Mouse (Mus musculus) lung, adult 2 months (tissue): ENCODE data around the gene Abcc9. TPM values are rescaled to one million over a fixed set of nuclear protein-coding genes. Genes with fewer than 3 reads are reported as not detected.

ENCODE experiments used
- DNase-seq: peaks from one replicate; pipeline ENCODE4 v3.0.0; 2022
- H3K4me1 ChIP-seq: fragments of 200-500 bp; 2 replicates; pipeline ENCODE4 v1.6.1; 2011; ENCODE audit warnings: low read length; ENCODE audit not compliant: control insufficient read depth, insufficient read depth
- H3K4me3 ChIP-seq: fragments of 200-500 bp; replicated peaks from 2 replicates; pipeline ENCODE3; 2011; ENCODE audit warnings: low read depth, mild to moderate bottlenecking, control low read depth, low read length; ENCODE audit errors: extremely low read depth
- CTCF ChIP-seq: fragments of 200-500 bp; IDR thresholded peaks from 2 replicates; pipeline ENCODE4 v1.5.1; 2011; ENCODE audit warnings: mild to moderate bottlenecking, low read length, control low read depth; ENCODE audit not compliant: insufficient read depth
- POLR2A ChIP-seq: fragments of 200-500 bp; IDR thresholded peaks from 2 replicates; pipeline ENCODE4 v1.6.1; 2011; ENCODE audit warnings: low read depth, mild to moderate bottlenecking, control low read depth, low read length, borderline replicate concordance; ENCODE audit errors: extremely low read depth
- WGBS: fragments of 180-500 bp; shearing (Covaris S2); methylation state at CpG from one replicate; pipeline ENCODE4 v1.1.7; 2018; 5-methylcytosine and 5-hydroxymethylcytosine counted together
- polyA plus RNA-seq: library from polyadenylated mRNA; depleted of rRNA; stranded (reverse); fragments of >200 nt; gene quantifications from 2 replicates; pipeline ENCODE4 v1.2.3, GENCODE M21; 2012

Gene Abcc9
- polyA plus RNA-seq, 1 experiment: 4.5 TPM

- no peak for DNase-seq
- 89% methylated on average over 2 of the region's 2 CpGs for WGBS
- no peak for TF ChIP-seq POLR2A
- no peak for TF ChIP-seq CTCF
- Histone ChIP-seq H3K4me1 (no peaks in the 10 kb centered on the region), H3K4me3 (no peak overlapping the region)
Measured at GRCm38 (mm10) chr6:142738225-142738624, 36.1 kb upstream of the Abcc9 start.

DNA sequence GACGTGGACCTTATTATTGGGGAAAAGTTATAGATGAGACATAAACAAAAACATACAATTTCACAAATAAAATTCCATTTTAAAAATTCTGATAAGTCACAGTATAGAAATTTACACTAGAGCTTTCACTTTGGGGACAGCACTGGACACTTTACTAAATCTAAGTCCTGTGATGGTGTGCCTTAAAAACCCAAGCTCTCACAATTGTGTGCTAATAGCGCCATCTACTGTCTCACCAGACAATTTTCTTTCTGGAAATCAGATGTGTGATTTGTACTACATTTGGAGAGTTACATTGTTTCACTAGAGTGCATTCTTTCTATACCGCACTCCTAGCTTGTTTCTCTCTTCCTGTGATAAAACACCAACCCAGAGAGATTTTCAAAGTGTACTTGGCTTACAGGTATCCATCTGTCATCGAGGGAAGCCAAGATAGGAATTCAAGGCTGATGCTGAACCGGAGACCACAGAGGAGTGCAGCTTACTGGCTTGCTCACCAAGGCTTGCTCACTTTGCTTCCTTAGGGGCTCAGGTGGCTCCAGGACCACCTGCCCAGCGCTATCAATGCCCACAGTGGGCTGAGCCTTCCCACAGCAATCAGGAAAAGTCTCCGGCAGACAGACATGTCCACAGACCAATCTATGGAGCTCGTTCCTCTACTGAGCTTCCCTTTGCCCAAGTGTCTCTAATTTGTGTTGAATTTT, 33.3 kb upstream of the Abcc9 start:
- no peak for TF ChIP-seq POLR2A
- TF ChIP-seq CTCF: peak; percentile 47; the same call in 1 of the 2 replicates
- Histone ChIP-seq H3K4me3 (no peak overlapping the region), H3K4me1 (no peaks in the 10 kb centered on the region)
- 48% methylated on average over 8 of the region's 8 CpGs for WGBS
- no peak for DNase-seq

- H3K4me3 ChIP-seq: no peak overlapping the region
- H3K4me1 ChIP-seq: no peaks in the 10 kb centered on the region
- 64% methylated on average over 14 of the region's 14 CpGs for WGBS
- no peak for DNase-seq
- TF ChIP-seq POLR2A: no peak
- TF ChIP-seq CTCF: no peak
Measured at GRCm38 (mm10) chr6:142732567-142733290, 30.6 kb upstream of the Abcc9 start.

GRCm38 (mm10) chr6:142726032-142726431, 23.9 kb upstream of the Abcc9 start:
- WGBS: 78% methylated on average over 4 of the region's 4 CpGs
- no peak for DNase-seq
- H3K4me3 ChIP-seq: no peak overlapping the region
- H3K4me1 ChIP-seq: no peaks in the 10 kb centered on the region
- TF ChIP-seq POLR2A (no peak), CTCF (no peak)

DNA sequence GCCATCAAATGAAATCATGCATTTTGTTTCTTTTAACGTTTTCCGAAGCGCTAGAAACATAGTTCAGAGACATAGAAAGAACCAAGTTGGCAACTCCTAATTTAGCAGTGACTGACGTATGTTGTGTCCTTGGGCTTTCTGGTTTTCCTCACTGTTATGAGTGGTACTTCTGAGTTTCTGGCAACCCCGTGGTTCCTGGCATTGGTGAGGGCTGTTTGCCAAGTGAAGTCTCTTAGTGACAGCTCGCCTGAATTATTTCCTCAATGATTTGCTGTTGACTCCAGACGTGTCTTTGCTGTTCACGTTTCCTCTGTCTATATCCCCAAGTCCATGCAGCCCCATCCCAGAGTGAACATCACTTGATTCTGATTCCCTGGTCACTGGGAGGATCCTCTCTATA, 19.6 kb upstream of the Abcc9 start:
- WGBS: 66% methylated on average over 8 of the region's 8 CpGs
- no peaks in the 10 kb centered on the region for H3K4me1 ChIP-seq
- DNase-seq: no peak
- H3K4me3 ChIP-seq: no peak overlapping the region
- no peak for TF ChIP-seq CTCF
- TF ChIP-seq POLR2A: no peak

- no peak overlapping the region for H3K4me3 ChIP-seq
- 64% methylated on average over 6 of the region's 6 CpGs for WGBS
- TF ChIP-seq CTCF (no peak), POLR2A (no peak)
- no peaks in the 10 kb centered on the region for H3K4me1 ChIP-seq
- no peak for DNase-seq
Measured at GRCm38 (mm10) chr6:142720641-142721040, 18.5 kb upstream of the Abcc9 start.

- Histone ChIP-seq H3K4me1 (no peaks in the 10 kb centered on the region), H3K4me3 (no peak overlapping the region)
- no peak for TF ChIP-seq POLR2A
- TF ChIP-seq CTCF: no peak
- 59% methylated on average over 7 of the region's 7 CpGs for WGBS
- no peak for DNase-seq
Measured at GRCm38 (mm10) chr6:142718167-142718566, 16.1 kb upstream of the Abcc9 start.

GRCm38 (mm10) chr6:142717186-142717585, 15.1 kb upstream of the Abcc9 start:
- H3K4me3 ChIP-seq: no peak overlapping the region
- H3K4me1 ChIP-seq: no peaks in the 10 kb centered on the region
- DNase-seq: no peak
- 41% methylated on average over 4 of the region's 4 CpGs for WGBS
- TF ChIP-seq CTCF: no peak
- TF ChIP-seq POLR2A: no peak

DNA sequence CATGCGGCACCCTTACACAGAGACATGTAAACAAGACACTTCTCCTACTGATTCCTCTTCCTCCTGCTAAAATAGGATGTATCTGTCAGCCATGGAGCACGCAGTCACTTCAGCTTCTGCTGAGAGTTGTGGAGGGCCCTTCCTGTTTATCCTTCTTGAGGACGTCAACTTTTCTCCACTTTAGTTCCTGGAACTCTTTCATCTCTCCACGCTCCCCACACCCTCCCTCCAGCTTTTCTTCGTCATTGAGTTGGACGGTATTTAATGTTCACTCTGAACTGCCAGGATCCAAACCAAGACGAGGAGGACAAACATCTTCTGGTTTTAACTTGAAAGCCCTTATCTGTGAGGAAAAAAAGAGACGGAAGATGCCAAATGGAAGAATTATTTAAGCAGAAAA, 12.9 kb upstream of the Abcc9 start:
- WGBS: 28% methylated on average over 8 of the region's 8 CpGs
- no peak for DNase-seq
- Histone ChIP-seq H3K4me1 (no peaks in the 10 kb centered on the region), H3K4me3 (no peak overlapping the region)
- TF ChIP-seq POLR2A (no peak), CTCF (no peak)

DNA sequence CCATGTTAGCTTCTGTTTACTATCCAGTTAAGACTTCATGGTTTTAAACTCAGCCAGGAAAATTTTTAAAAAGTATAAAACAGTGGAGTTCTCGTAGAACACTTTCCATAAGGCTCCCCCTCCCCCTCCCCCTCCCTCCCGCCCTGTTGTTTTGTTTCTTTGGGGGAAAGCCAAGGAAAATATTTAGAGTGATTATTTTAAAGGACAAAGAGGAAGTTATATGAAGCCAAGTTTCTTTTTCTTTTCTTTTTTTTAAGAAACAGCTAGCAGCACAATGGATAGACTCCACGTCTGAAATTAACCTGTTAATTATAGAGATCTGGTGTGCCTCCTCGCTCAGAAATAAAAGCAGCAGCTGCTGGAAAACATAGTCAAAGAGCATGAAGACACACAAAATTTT, 9.0 kb upstream of the Abcc9 start:
- no peak overlapping the region for H3K4me3 ChIP-seq
- no peak for DNase-seq
- WGBS: 22% methylated on average over 4 of the region's 4 CpGs
- no peaks in the 10 kb centered on the region for H3K4me1 ChIP-seq
- TF ChIP-seq CTCF: no peak
- no peak for TF ChIP-seq POLR2A

DNA sequence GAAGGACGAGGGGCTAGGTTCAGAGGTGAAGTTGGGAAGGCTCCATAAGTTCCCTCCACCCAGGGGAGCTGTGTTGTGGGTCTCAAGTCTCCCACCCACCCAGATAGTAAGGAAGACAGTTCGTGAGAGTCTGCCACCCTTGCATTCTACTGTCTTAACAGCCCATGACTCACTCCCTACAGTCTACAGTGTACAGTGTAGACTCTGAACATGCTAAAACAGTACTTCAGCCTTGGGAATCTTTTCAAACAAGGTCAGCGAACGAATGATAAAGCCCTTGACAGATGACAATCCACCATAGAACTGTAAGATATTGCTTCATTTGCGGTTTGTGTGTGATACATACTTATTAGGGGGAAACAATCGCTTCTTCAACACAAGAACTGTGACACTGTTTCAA, 8.6 kb upstream of the Abcc9 start:
- WGBS: 75% methylated on average over 6 of the region's 6 CpGs
- no peak for DNase-seq
- no peak overlapping the region for H3K4me3 ChIP-seq
- TF ChIP-seq CTCF: no peak
- no peak for TF ChIP-seq POLR2A
- no peaks in the 10 kb centered on the region for H3K4me1 ChIP-seq
